Mouse (Mus musculus): ENCODE measurements at regions not wholly inside any gene's neighbourhood (a gene's known extent, or its start where the extent isn't known, plus 50 kb on each side); places are given as distances from the start of the nearest gene placed in this dataset.

- Histone ChIP-seq H3K9ac (no peak overlapping the region), H3K9me3 (no peaks in the 10 kb centered on the region), H3K4me3 (no peak overlapping the region), H3K27ac (no peak overlapping the region), H3K4me2 (no peak overlapping the region), H3K4me1 (peaks cover 5% of the 10 kb centered on the region; the same call in 1 of the 2 replicates), H3K36me3 (no peaks in the 10 kb centered on the region), H3K27me3 (no peaks in the 10 kb centered on the region)
- ATAC-seq (ENCODE audit: borderline replicate concordance, extremely low read depth, low FRiP score, low TSS enrichment): no peak
- 80% methylated on average over 3 of the region's 3 CpGs for WGBS
These were observed 63.8 kb upstream of the Ubl3 start for GRCm38 (mm10) chr5:148616426-148616825.

- H3K27me3 ChIP-seq: no peaks in the 10 kb centered on the region
- peaks cover 5% of the 10 kb centered on the region; the same call in 1 of the 2 replicates for H3K4me1 ChIP-seq
- no peak for ATAC-seq (ENCODE audit: borderline replicate concordance, extremely low read depth, low FRiP score, low TSS enrichment)
- H3K4me3 ChIP-seq: no peak overlapping the region
- H3K27ac ChIP-seq: no peak overlapping the region
- WGBS: 42% methylated on average over 10 of the region's 10 CpGs
- H3K4me2 ChIP-seq: no peak overlapping the region
- H3K9me3 ChIP-seq: no peaks in the 10 kb centered on the region
- H3K36me3 ChIP-seq: no peaks in the 10 kb centered on the region
- no peak overlapping the region for H3K9ac ChIP-seq
These were observed 63.2 kb upstream of the Ubl3 start for GRCm38 (mm10) chr5:148615706-148616366.

GRCm38 (mm10) chr5:148615117-148615516, 62.5 kb upstream of the Ubl3 start:
- Histone ChIP-seq H3K36me3 (no peaks in the 10 kb centered on the region), H3K27ac (no peak overlapping the region), H3K27me3 (no peaks in the 10 kb centered on the region), H3K4me2 (no peak overlapping the region), H3K4me1 (peaks cover 5% of the 10 kb centered on the region; the same call in 1 of the 2 replicates), H3K4me3 (no peak overlapping the region), H3K9ac (no peak overlapping the region), H3K9me3 (no peaks in the 10 kb centered on the region)
- WGBS: 80% methylated on average over 14 of the region's 14 CpGs
- ATAC-seq (ENCODE audit: borderline replicate concordance, extremely low read depth, low FRiP score, low TSS enrichment): no peak

- Histone ChIP-seq H3K36me3 (no peaks in the 10 kb centered on the region), H3K27ac (no peak overlapping the region), H3K4me1 (peaks cover 24% of the 10 kb centered on the region), H3K4me2 (no peak overlapping the region), H3K9ac (no peak overlapping the region), H3K9me3 (no peaks in the 10 kb centered on the region), H3K27me3 (no peaks in the 10 kb centered on the region), H3K4me3 (no peak overlapping the region)
- 71% methylated on average over 5 of the region's 5 CpGs for WGBS
- ATAC-seq (ENCODE audit: borderline replicate concordance, extremely low read depth, low FRiP score, low TSS enrichment): no peak
These were observed 58.7 kb upstream of the Ubl3 start for GRCm38 (mm10) chr5:148611323-148611722.

- H3K4me2 ChIP-seq: no peak overlapping the region
- peaks cover 19% of the 10 kb centered on the region for H3K4me1 ChIP-seq
- H3K4me3 ChIP-seq: no peak overlapping the region
- no peaks in the 10 kb centered on the region for H3K36me3 ChIP-seq
- H3K27me3 ChIP-seq: no peaks in the 10 kb centered on the region
- ATAC-seq (ENCODE audit: borderline replicate concordance, extremely low read depth, low FRiP score, low TSS enrichment): no peak
- WGBS: 74% methylated on average over 9 of the region's 9 CpGs
- no peak overlapping the region for H3K27ac ChIP-seq
- no peak overlapping the region for H3K9ac ChIP-seq
- H3K9me3 ChIP-seq: no peaks in the 10 kb centered on the region
These were observed 56.9 kb upstream of the Ubl3 start for GRCm38 (mm10) chr5:148609506-148609880.

GRCm38 (mm10) chr5:148608857-148609505, 56.4 kb upstream of the Ubl3 start:
- Histone ChIP-seq H3K4me1 (peaks cover 19% of the 10 kb centered on the region), H3K4me2 (no peak overlapping the region), H3K9me3 (no peaks in the 10 kb centered on the region), H3K27me3 (no peaks in the 10 kb centered on the region), H3K9ac (no peak overlapping the region), H3K36me3 (no peaks in the 10 kb centered on the region), H3K4me3 (no peak overlapping the region), H3K27ac (no peak overlapping the region)
- ATAC-seq (ENCODE audit: borderline replicate concordance, extremely low read depth, low FRiP score, low TSS enrichment): no peak
- WGBS: 66% methylated on average over 13 of the region's 13 CpGs

GRCm38 (mm10) chr5:148608178-148608577, 55.6 kb upstream of the Ubl3 start:
- Histone ChIP-seq H3K36me3 (no peaks in the 10 kb centered on the region), H3K27ac (0 out of 2 replicates have a peak overlapping the region, but pooled peaks have one; percentile 16), H3K27me3 (no peaks in the 10 kb centered on the region), H3K9me3 (no peaks in the 10 kb centered on the region), H3K4me3 (no peak overlapping the region), H3K4me1 (peaks cover 19% of the 10 kb centered on the region), H3K9ac (no peak overlapping the region), H3K4me2 (no peak overlapping the region)
- 17% methylated on average over 9 of the region's 9 CpGs for WGBS
- ATAC-seq (ENCODE audit: borderline replicate concordance, extremely low read depth, low FRiP score, low TSS enrichment): peak; percentile 95

GRCm38 (mm10) chr5:148605730-148606129, 53.1 kb upstream of the Ubl3 start:
- Histone ChIP-seq H3K4me2 (no peak overlapping the region), H3K9ac (no peak overlapping the region), H3K4me1 (peaks cover 19% of the 10 kb centered on the region), H3K4me3 (no peak overlapping the region), H3K27me3 (no peaks in the 10 kb centered on the region), H3K9me3 (no peaks in the 10 kb centered on the region), H3K27ac (no peak overlapping the region), H3K36me3 (no peaks in the 10 kb centered on the region)
- no peak for ATAC-seq (ENCODE audit: borderline replicate concordance, extremely low read depth, low FRiP score, low TSS enrichment)
- 88% methylated on average over 8 of the region's 8 CpGs for WGBS

All from lung, embryonic 15.5 days (tissue).